Mouse (Mus musculus): ENCODE results near the gene Ext2.

Ext2 gene

GRCm38 (mm10) chr2:93739044-93739569, 83.3 kb downstream of the Ext2 start:
- CTCF ChIA-PET: interaction anchor here in 2 of 4 experiments (0.8 to 1.6 kb wide), 3 partner anchors 47 to 71 kb away, joined by 3 to 4 read pairs (median 3); no protein-coding TSS in a partner anchor
- POLR2A ChIA-PET: interaction anchor here in 2 of 4 experiments (0.5 kb wide), 2 partner anchors 1111 to 1812 kb away, joined by 3 read pairs; partner anchors contain the start of gene Chrm4 (in 1 of the 2)

GRCm38 (mm10) chr2:93737146-93737545, 85.2 kb downstream of the Ext2 start:
- CTCF ChIA-PET: no interaction called here
- POLR2A ChIA-PET: no interaction called here

DNA sequence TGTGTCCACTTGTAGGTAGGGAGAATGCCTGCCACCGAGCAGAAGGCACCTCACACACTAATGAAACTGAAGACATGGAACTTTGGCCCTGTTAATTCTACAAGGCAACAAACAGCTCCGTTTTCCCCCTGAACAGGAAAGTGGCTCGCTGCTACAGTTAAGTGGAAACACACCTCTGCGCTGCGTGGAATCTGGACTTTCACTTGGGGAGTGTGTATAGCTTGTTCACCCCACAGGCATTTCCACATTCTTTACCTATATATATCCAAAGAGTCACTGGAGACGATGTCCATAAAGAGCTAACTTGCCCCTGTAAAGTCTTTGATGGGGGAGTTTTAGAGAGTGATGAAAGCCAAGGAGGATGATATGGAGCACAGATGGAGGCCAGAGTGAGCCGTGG, 89.7 kb downstream of the Ext2 start:
- ChIA-PET CTCF (interaction anchor here in 1 of 4 experiments (1.0 kb wide), 1 partner anchor 53 kb away, joined by 5 read pairs; no protein-coding TSS in a partner anchor), POLR2A (interaction anchor here in 1 of 4 experiments (1.2 kb wide), 1 partner anchor 12 kb away, joined by 4 read pairs; no protein-coding TSS in a partner anchor)

- ChIA-PET CTCF (interaction anchor here in 2 of 4 experiments (0.6 to 1.4 kb wide), 5 partner anchors 9 to 255 kb away, joined by 3 read pairs; no protein-coding TSS in a partner anchor), POLR2A (no interaction called here)
Measured at GRCm38 (mm10) chr2:93729585-93729984, 92.8 kb downstream of the Ext2 start.

GRCm38 (mm10) chr2:93723138-93723744, 99.1 kb downstream of the Ext2 start:
- POLR2A ChIA-PET: no interaction called here
- CTCF ChIA-PET: interaction anchor here in 1 of 4 experiments (0.7 kb wide), 1 partner anchor 154 kb away, joined by 3 read pairs; no protein-coding TSS in a partner anchor

- POLR2A ChIA-PET: interaction anchor here in 1 of 4 experiments (1.3 kb wide), 1 partner anchor 28 kb away, joined by 3 read pairs; no protein-coding TSS in a partner anchor
- CTCF ChIA-PET: interaction anchor here in 2 of 4 experiments (0.6 to 1.5 kb wide), 2 partner anchors 9 to 434 kb away, joined by 3 to 4 read pairs; no protein-coding TSS in a partner anchor
Measured at GRCm38 (mm10) chr2:93720956-93721355, 101.4 kb downstream of the Ext2 start.

DNA sequence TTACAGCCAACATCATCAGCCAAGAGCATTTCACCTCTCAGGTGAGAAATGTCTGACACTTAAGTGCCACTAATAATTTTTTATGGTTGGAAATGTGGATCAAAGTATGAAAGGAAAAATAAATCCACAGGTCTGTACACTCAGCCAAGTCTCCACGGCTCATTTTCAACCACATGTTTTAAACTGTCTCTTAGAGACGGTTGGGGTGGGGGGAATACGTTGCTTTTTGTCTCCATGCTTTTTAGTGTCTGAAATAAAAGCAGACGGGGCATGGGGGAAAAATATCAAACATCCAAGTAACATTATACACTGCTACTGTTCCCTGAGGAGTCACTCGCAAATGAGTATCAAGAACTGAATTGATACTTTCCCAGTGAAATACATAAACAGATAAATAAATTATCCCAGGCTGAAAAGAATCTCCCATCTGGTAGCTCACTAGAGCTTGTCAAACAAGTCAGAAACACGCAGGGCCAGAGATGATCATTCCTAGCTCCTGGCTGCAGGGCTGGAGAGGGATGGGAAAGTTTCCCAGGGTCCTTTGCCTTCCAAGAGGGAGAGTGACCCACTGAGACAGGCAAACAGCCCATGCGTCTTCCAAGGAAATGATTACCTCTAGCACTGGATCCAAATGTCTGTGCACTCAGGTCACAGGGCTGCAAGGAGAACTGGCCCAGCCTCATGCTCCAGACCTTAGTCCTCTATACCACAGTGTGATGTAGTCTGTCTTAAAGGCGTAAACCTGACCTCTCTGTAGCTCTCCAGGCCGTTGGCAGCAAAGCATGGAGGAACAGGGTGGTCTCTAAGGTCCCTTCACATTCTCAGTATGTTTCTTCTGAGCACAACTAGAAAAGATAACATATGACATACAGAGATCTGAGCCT, 102.3 kb downstream of the Ext2 start:
- ChIA-PET CTCF (interaction anchor here in 2 of 4 experiments (0.6 to 1.5 kb wide), 2 partner anchors 10 to 103 kb away, joined by 3 to 4 read pairs; no protein-coding TSS in a partner anchor), POLR2A (interaction anchor here in 1 of 4 experiments (1.3 kb wide), 1 partner anchor 27 kb away, joined by 3 read pairs; no protein-coding TSS in a partner anchor)

GRCm38 (mm10) chr2:93713267-93713666, 109.1 kb downstream of the Ext2 start:
- ChIA-PET CTCF (interaction anchor here in 1 of 4 experiments (0.7 kb wide), 1 partner anchor 17 kb away, joined by 3 read pairs; no protein-coding TSS in a partner anchor), POLR2A (interaction anchor here in 1 of 4 experiments (0.8 kb wide), 1 partner anchor 31 kb away, joined by 3 read pairs; no protein-coding TSS in a partner anchor)

- CTCF ChIA-PET: interaction anchor here in 2 of 4 experiments (0.5 to 1.1 kb wide), 6 partner anchors 75 to 240 kb away, joined by 3 to 9 read pairs (median 4); no protein-coding TSS in a partner anchor
- POLR2A ChIA-PET: no interaction called here
Measured at GRCm38 (mm10) chr2:93711460-93711859, 110.9 kb downstream of the Ext2 start.

GRCm38 (mm10) chr2:93709696-93710095, 112.7 kb downstream of the Ext2 start:
- POLR2A ChIA-PET: no interaction called here

DNA sequence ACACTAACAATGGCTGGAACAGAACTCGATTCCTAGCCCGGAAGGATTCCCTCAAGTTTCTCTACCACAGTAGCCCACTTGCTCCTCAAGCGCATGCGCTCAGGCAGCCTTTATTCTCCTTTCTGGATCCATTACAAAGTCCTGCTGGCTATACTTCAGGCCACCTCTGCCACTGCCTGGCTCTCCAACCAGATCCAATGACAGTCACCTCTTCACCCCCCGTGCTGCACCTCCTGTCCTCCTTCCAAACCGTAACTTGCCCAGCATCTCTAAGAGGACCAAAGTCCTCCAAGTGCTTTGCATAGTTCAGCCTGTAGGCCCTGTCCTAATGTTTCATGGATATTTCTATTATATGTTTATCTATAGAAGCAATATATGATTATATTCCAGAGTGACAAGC, 113.1 kb downstream of the Ext2 start:
- CTCF ChIA-PET: no interaction called here

More at GRCm38 (mm10) chr2:93709696-93710095, 112.7 kb downstream of the Ext2 start:
- CTCF ChIA-PET: no interaction called here

GRCm38 (mm10) chr2:93706825-93707224, 115.5 kb downstream of the Ext2 start:
- POLR2A ChIA-PET: interaction anchor here in 1 of 4 experiments (0.6 kb wide), 1 partner anchor 79 kb away, joined by 4 read pairs; no protein-coding TSS in a partner anchor
- CTCF ChIA-PET: no interaction called here

More for the DNA sequence above, 113.1 kb downstream of the Ext2 start:
- POLR2A ChIA-PET: no interaction called here

- POLR2A ChIA-PET: no interaction called here
- CTCF ChIA-PET: no interaction called here
Measured at GRCm38 (mm10) chr2:93706407-93706806, 116.0 kb downstream of the Ext2 start.

DNA sequence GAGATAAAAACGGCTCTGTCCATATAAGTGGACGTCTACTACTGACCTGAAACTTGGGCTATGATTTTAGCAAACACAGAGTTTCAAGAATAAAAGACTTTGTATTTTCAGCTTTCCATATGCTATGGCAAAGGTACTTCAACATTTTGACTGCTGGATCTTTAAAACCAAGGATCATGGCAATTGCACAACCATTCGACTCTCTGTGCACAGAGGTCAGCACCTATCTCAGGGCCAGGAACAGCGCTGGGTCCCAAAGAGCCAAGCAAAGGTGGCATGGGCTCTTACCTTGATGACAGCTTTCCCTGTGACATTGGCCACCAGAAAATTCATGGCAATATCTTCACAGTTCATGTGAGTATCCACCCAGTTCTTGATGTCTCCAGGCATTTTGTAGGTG, 118.2 kb downstream of the Ext2 start:
- ChIA-PET CTCF (no interaction called here), POLR2A (no interaction called here)

GRCm38 (mm10) chr2:93702936-93703926, 119.1 kb downstream of the Ext2 start:
- ChIA-PET CTCF (interaction anchor here in 1 of 4 experiments (1.0 kb wide), 1 partner anchor 83 kb away, joined by 4 read pairs; no protein-coding TSS in a partner anchor), POLR2A (interaction anchor here in 1 of 4 experiments (0.5 kb wide), 1 partner anchor 774 kb away, joined by 3 read pairs; no protein-coding TSS in a partner anchor)

- CTCF ChIA-PET: no interaction called here
- POLR2A ChIA-PET: no interaction called here
Measured at GRCm38 (mm10) chr2:93699346-93699745, 123.0 kb downstream of the Ext2 start.

- ChIA-PET CTCF (interaction anchor here (0.7 to 1.8 kb wide), 5 partner anchors 13 to 127 kb away, joined by 3 to 4 read pairs (median 4); no protein-coding TSS in a partner anchor), POLR2A (interaction anchor here in 2 of 4 experiments (0.9 to 1.1 kb wide), 3 partner anchors 16 to 29 kb away, joined by 3 read pairs; no protein-coding TSS in a partner anchor)
Measured at GRCm38 (mm10) chr2:93696181-93696641, 126.2 kb downstream of the Ext2 start.

GRCm38 (mm10) chr2:93693101-93693500, 129.3 kb downstream of the Ext2 start:
- CTCF ChIA-PET: no interaction called here
- POLR2A ChIA-PET: interaction anchor here in 1 of 4 experiments (0.6 to 1.9 kb wide), 5 partner anchors 27 to 306 kb away, joined by 3 to 4 read pairs (median 3); no protein-coding TSS in a partner anchor
